Mouse (Mus musculus) forebrain, embryonic 11.5 days (tissue): Measurements from ENCODE around the gene Capg. TPM values are rescaled to one million over a fixed set of nuclear protein-coding genes. Genes with fewer than 3 reads are reported as not detected.
"Not testable (repeated sequence)": the region's sequence is repeated elsewhere in the genome, so short reads cannot be mapped to it uniquely, and the experiment has no call there.

Experiments used
- ATAC-seq: fragments of 200-750 bp; cut with Nextera tagmentation; replicated peaks from 2 replicates; pipeline ENCODE4 v1.8.0; 2017; ENCODE audit warnings: moderate TSS enrichment; ENCODE audit not compliant: low FRiP score
- DNase-seq: peaks from one replicate; pipeline ENCODE4 v3.0.0-alpha.2; 2017; ENCODE audit warnings: low spot score
- H3K27ac ChIP-seq: fragments of 300-500 bp; sonication (generic); 2 replicates; pipeline ENCODE4 v1.5.1; 2014; ENCODE audit warnings: low read depth, low read length
- H3K27me3 ChIP-seq: fragments of 300-500 bp; sonication (generic); 2 replicates; pipeline ENCODE4 v1.6.1; 2014; ENCODE audit warnings: mild to moderate bottlenecking, low read length, mixed read lengths; ENCODE audit not compliant: control insufficient read depth, insufficient read depth
- H3K36me3 ChIP-seq: fragments of 300-500 bp; sonication (generic); 2 replicates; pipeline ENCODE4 v1.6.1; 2014; ENCODE audit warnings: mild to moderate bottlenecking, low read length, moderate library complexity, mixed read lengths; ENCODE audit not compliant: control insufficient read depth, insufficient read depth
- H3K4me1 ChIP-seq: fragments of 300-500 bp; sonication (generic); replicated peaks from 2 replicates; pipeline ENCODE4 v1.6.1; 2014; ENCODE audit warnings: low read length, mixed read lengths; ENCODE audit not compliant: control insufficient read depth, insufficient read depth
- H3K4me2 ChIP-seq: fragments of 300-500 bp; sonication (generic); 2 replicates; pipeline ENCODE4 v1.6.1; 2014; ENCODE audit warnings: low read depth, mild to moderate bottlenecking, low read length, moderate library complexity, mixed read lengths; ENCODE audit not compliant: severe bottlenecking
- H3K4me3 ChIP-seq: fragments of 300-500 bp; sonication (generic); 2 replicates; pipeline ENCODE4 v1.5.1; 2014; ENCODE audit warnings: low read depth, low read length
- H3K9ac ChIP-seq: fragments of 300-500 bp; sonication (generic); 2 replicates; pipeline ENCODE4 v1.6.1; 2014; ENCODE audit warnings: low read length
- H3K9me3 ChIP-seq: fragments of 300-500 bp; sonication (generic); 2 replicates; pipeline ENCODE4 v1.6.1; 2016; ENCODE audit warnings: low read length, mixed read lengths; ENCODE audit not compliant: control insufficient read depth
- WGBS: fragments of 180-500 bp; shearing (Covaris S2); extraction: QIAGEN DNeasy Blood & Tissue Kit; methylation state at CpG from one replicate; pipeline ENCODE4 v1.1.7; 2014; 5-methylcytosine and 5-hydroxymethylcytosine counted together
- polyA plus RNA-seq: library from polyadenylated mRNA; unstranded; fragments of >200 nt; fragmentation: Nextera tagmentation; extraction: Ambion mirVana; gene quantifications from 2 replicates; pipeline ENCODE4 v1.2.1, GENCODE M21; 2014

Gene Capg
- polyA plus RNA-seq, 1 experiment from 2014 or later, result 8.4 TPM

DNA sequence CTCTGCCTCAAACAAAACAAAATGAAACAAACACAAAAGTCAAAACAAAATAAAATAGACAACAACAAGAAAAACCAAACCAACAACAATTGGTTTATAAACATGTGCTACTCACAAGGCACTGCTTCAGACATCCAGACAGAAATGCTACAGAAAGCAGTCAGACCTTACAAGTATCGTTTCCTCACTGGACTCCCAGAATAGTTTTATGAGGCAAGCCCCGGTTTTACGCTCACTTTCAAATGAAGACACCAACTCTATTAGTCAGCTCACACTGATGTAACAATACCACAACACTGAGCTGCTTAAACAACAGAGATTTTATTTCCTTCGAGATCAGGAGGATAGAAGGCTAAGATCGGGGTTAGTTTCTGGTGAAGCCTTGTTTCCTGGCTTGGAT lies 21.9 kb upstream of the Capg start:
- Histone ChIP-seq H3K36me3 (no peaks in the 10 kb centered on the region), H3K9me3 (no peaks in the 10 kb centered on the region), H3K27ac (no peak overlapping the region), H3K4me2 (no peak overlapping the region), H3K4me1 (peaks cover 8% of the 10 kb centered on the region), H3K4me3 (no peak overlapping the region), H3K9ac (no peak overlapping the region), H3K27me3 (no peaks in the 10 kb centered on the region)
- no peak for ATAC-seq
- no peak for DNase-seq
- WGBS, result 96% methylated on average over 5 of the region's 5 CpGs

DNA sequence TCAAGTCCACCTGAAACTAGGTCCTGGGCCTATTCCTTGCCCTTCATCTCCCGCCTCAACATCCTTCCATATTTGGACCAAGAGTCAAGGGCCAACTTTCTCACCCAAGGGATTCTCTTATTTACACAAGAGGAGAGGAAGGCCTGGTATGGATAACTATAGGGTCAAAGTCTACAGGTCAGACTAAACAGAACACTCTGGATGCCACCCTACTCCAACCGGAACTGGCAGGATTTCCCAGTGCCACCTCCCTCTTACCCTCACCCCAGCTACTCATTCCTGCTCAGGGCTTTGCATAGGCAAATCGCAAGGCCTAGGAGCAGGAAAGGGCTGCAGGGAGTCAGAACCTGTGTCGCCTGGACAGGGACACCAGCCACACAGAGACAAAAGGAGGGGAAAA lies 21.0 kb upstream of the Capg start:
- Histone ChIP-seq H3K4me1 (peaks cover 8% of the 10 kb centered on the region), H3K27me3 (no peaks in the 10 kb centered on the region), H3K36me3 (no peaks in the 10 kb centered on the region), H3K4me3 (no peak overlapping the region), H3K9me3 (no peaks in the 10 kb centered on the region), H3K4me2 (no peak overlapping the region), H3K9ac (no peak overlapping the region), H3K27ac (no peak overlapping the region)
- no peak for ATAC-seq
- WGBS, result 66% methylated on average over 4 of the region's 4 CpGs
- DNase-seq, result no peak

DNA sequence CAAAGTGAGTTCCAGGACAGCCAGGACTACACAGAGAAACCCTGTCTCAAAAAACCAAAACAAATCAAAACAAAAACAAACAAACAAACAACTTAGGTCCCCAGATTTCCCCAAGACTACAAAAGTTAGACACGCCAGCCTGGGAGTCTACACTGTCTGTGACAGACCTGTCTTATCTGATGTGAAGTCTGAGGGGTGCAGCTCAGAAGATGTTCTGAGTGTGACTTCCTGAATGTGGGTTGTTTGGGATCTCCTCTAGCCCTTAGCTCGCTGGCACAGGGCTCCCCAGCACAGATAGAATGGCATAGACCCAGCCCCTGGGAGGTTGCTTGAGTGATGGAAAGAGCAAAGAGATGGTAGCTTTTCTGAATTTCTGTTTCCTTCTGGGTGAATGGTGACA lies 20.0 kb upstream of the Capg start:
- Histone ChIP-seq H3K9me3 (no peaks in the 10 kb centered on the region), H3K27me3 (no peaks in the 10 kb centered on the region), H3K4me3 (no peak overlapping the region), H3K27ac (no peak overlapping the region), H3K4me2 (no peak overlapping the region), H3K36me3 (no peaks in the 10 kb centered on the region), H3K9ac (no peak overlapping the region), H3K4me1 (peaks cover 8% of the 10 kb centered on the region)
- no peak for DNase-seq
- ATAC-seq, result no peak
- WGBS, result 87% methylated on average over 2 of the region's 2 CpGs

- no peak overlapping the region for H3K9ac ChIP-seq
- DNase-seq (no peak), ATAC-seq (no peak)
- no peaks in the 10 kb centered on the region for H3K36me3 ChIP-seq
- H3K9me3 ChIP-seq, result no peaks in the 10 kb centered on the region
- WGBS, result 88% methylated on average over 4 of the region's 4 CpGs
- no peak overlapping the region for H3K4me3 ChIP-seq
- no peaks in the 10 kb centered on the region for H3K27me3 ChIP-seq
- H3K4me1 ChIP-seq, result no peaks in the 10 kb centered on the region
- no peak overlapping the region for H3K4me2 ChIP-seq
- no peak overlapping the region for H3K27ac ChIP-seq
These were observed 17.1 kb upstream of the Capg start for GRCm38 (mm10) chr6:72527070-72527469.

DNA sequence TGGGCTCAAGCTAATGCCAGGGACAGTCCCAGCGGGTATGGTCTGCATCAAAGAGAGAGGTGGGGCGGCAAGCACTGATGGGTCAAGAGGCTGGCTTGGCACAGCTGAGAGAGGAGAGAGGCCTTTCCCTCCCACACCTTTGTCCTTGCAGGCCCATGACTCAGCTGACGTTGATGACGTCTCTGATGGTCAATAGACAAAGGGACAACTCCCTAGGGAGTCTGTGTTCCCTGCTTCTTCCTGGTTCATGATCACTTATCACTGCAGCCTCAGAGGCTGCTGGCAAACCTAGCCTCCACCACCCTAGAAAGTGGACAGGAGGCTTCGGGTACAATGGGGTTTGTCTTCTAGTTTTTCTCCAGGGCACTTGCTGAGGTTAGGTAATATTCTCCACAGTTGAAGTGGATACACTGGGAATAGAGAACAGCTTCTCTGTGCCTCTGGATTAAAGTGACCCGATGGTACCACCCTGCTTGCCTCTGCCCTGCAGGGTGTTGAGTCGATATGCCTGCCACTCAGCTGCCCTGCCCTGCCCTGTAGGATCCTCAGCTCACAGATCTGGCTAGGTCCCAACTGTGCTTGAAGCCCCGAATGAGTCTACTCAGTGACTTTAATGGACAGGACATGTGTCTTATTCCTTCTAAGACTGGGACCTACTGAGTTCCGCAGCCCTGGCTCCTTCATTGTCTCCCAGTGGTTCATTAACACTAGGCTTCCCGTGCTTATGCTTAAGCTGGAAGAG lies 15.6 kb upstream of the Capg start:
- no peak overlapping the region for H3K4me3 ChIP-seq
- WGBS, result 80% methylated on average over 10 of the region's 10 CpGs
- H3K4me1 ChIP-seq, result 0 out of 2 replicates have a peak, but pooled peaks cover 2% of the 10 kb centered on the region
- DNase-seq (no peak), ATAC-seq (no peak)
- H3K4me2 ChIP-seq, result no peak overlapping the region
- H3K27ac ChIP-seq, result no peak overlapping the region
- H3K36me3 ChIP-seq, result no peaks in the 10 kb centered on the region
- no peak overlapping the region for H3K9ac ChIP-seq
- no peaks in the 10 kb centered on the region for H3K27me3 ChIP-seq
- no peaks in the 10 kb centered on the region for H3K9me3 ChIP-seq

DNA sequence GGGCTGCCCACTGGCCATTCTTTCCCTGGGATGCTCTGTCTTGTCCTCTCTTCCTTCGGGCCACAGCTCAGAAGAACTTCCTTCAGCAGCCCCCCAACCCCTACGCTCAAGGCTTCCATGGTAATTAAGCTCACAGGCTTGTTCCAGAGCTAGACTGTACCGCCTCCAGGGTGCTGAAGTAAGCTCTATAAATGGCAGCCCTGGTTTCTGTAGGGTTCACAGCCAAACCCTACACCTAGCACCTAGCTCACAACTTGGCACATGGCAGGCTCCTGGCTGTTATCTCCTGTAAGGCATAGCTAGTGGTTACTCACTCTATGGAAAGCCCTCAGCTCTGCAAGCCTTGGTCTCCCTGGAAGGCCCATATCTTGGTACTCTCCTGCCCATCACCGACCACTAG lies 11.6 kb upstream of the Capg start:
- Histone ChIP-seq H3K9ac (no peak overlapping the region), H3K27ac (no peak overlapping the region), H3K9me3 (no peaks in the 10 kb centered on the region)

GRCm38 (mm10) chr6:72533555-72533954 lies 10.6 kb upstream of the Capg start:
- not testable (repeated sequence) for H3K9ac ChIP-seq, H3K9me3 ChIP-seq, H3K4me3 ChIP-seq, H3K4me1 ChIP-seq, H3K4me2 ChIP-seq, H3K36me3 ChIP-seq, ATAC-seq, H3K27me3 ChIP-seq, H3K27ac ChIP-seq, DNase-seq
- 42% methylated on average over 1 of the region's 1 CpGs for WGBS

More for the DNA sequence above, 11.6 kb upstream of the Capg start:
- no peak overlapping the region for H3K4me2 ChIP-seq
- H3K4me3 ChIP-seq, result no peak overlapping the region
- no peaks in the 10 kb centered on the region for H3K27me3 ChIP-seq
- ATAC-seq, result no peak
- H3K36me3 ChIP-seq, result no peaks in the 10 kb centered on the region
- WGBS, result 73% methylated on average over 4 of the region's 4 CpGs
- no peak for DNase-seq
- 0 out of 2 replicates have a peak, but pooled peaks cover 4% of the 10 kb centered on the region for H3K4me1 ChIP-seq

GRCm38 (mm10) chr6:72534035-72534809 lies 10.0 kb upstream of the Capg start:
- Histone ChIP-seq H3K9me3 (no peaks in the 10 kb centered on the region), H3K4me2 (no peak overlapping the region), H3K4me1 (peaks cover 7% of the 10 kb centered on the region; the same call in 1 of the 2 replicates), H3K4me3 (no peak overlapping the region), H3K9ac (no peak overlapping the region), H3K27ac (no peak overlapping the region), H3K27me3 (no peaks in the 10 kb centered on the region), H3K36me3 (no peaks in the 10 kb centered on the region)
- DNase-seq (peak; percentile 83), ATAC-seq (peak; percentile 71)
- 35% methylated on average over 9 of the region's 9 CpGs for WGBS
